Mouse (Mus musculus) frontal cortex, postnatal 10 days (tissue): ENCODE results near the gene Nkpd1.
"Not testable (repeated sequence)": the region's sequence is repeated elsewhere in the genome, so short reads cannot be mapped to it uniquely, and the experiment has no call there.

Experiments
- DNase-seq, 2 experiments: peaks; one replicate each; pipeline ENCODE4 v3.0.0; 2022; ENCODE audit warnings: low spot score in 2 of 2, mixed read lengths in 1 of 2

Nkpd1 gene

DNA sequence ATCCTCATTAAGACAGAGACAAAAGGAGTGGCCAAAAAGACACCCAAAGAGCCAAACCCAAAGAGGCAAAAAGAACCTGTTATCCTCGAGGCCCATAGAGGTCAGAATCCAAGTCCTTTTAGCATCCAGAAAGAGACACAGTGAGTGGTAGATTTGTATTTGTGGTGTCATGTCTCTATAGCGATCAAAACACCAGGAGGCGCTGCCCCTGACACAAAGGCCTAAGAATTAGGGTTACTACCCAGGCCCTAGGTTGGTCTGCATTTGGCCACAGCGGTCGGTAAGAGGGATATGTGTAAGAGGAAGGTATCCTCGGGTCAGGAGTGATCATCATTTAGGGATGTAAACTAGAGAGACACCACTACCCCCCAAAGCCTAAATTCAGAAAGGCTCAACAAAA is 11.3 kb upstream of the Nkpd1 start:
- DNase-seq = no peak

DNA sequence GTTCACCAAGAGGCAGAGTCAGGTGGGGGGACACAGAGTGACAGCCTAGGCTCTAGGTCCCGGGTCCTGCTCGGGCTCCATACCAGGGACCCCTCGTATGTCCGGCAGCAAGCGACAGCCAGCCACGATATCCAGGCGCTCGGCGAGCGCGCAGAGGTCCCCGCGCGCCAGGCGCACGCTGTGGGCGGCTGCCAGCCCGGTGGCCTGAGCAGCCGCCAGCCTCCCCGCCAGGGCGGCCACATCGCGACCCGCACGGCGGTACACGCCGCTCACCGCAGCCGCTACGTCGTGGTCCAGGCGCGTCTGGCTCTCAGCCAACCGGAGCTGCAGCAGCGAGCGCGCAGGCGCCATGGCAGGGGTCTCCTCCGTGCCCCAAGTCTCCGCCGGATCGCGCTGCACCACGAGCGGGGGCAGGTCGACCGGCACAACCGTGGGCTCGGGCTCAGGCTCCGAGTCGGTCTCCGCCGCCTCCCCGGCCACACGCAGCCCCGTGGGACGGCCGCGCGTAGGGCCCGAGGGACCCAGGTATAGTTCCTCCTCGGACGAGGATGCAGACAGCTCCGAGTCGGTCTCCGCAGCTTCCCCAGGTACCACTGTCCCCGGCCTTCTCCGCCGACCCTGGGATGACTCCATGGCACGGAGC is 10.5 kb upstream of the Nkpd1 start:
- peak in 1 of 2 experiments; percentile 70 for DNase-seq

DNA sequence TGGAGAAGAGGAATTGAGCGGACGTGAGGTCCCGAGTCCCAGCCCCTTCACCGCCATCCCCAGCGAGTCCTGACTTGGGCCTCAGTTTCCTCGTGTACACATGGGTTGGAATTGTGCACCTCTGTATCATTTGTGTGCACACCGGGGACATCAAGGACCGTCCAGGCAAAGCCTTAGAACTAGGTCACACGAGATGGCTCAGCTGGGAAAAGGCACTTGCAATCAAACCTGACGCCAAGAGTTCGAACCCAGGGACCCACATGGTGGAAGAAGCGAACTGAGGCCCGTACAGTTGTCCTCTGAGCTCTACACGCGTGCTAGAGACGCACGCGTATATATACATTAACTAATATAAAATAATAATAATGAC is 10.0 kb upstream of the Nkpd1 start:
- no peak for DNase-seq

DNA sequence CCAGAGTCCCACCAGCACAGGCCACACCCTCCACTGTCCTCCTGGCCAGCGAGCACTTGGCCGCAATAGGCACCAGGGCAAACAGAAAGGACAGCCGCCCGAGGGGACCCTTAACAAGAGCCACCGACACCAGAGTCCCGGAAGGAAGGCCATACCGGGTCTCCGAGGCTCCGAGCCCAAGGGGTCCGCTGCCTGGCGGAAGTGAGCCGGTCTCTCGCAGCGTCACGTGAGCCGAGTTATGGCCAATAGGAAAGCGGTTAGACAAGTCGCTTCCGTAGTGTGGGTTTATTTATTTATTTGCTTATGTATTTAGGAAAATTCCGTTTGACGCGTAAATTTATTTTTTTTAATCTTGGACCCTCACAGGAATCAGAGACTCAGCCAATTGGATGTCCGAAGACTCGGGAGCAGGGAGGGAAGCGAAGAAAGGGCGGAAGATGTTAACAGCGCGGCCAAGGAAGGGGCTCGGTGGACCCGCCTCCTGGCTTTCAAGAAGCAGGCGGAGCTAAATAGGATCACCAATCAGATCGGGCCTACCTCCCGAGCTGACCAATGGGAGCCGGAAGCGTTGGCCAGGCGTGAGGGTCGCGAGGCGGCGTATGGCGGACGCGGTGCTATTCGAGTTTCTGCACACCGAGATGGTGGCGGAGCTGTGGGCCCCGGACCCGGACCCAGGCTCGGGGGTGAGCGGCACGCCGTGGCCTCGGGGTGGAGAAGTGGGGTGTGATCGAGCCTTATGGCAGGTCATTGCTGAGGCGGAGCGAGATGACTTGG is 9.3 kb upstream of the Nkpd1 start, which contains the start of the genes Bloc1s3 and Trappc6a:
Bloc1s3 (minus strand) TSS at position 218 of the 774 bp plus-strand sequence.
Trappc6a (plus strand) TSS at position 246 of the 774 bp plus-strand sequence.
- peak; percentile 90 to 93 for DNase-seq

DNA sequence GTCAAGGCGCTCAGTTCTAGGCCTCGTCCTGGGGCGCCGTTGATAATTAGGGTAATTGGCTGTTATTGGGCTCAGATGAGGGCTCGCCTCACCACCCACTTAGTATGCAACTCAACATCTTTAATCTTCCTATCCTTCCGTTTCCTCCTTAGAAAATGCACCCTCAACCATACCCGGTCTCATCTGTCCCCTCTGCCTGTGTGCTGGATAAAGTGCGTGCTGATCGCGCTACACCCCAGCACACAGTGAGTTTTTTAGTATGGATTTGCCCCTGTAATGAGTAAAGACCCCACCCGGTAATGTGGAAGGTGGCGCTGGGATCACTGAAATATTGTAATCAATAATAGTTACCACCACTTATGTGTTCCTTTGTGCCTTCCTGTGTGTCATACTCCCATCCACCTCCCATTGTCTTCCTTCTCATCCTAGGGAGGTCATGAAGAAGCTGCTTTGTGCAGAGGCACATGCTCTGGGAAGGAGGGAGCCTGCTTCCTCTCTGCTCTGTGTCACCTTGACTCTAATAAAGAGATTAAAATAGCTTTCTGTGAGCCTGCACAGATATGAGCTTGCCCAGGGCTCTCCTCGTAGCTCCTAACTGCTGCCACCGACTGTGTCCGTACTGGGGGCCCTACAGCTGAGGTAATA is 8.6 kb upstream of the Nkpd1 start:
- DNase-seq = no peak

DNA sequence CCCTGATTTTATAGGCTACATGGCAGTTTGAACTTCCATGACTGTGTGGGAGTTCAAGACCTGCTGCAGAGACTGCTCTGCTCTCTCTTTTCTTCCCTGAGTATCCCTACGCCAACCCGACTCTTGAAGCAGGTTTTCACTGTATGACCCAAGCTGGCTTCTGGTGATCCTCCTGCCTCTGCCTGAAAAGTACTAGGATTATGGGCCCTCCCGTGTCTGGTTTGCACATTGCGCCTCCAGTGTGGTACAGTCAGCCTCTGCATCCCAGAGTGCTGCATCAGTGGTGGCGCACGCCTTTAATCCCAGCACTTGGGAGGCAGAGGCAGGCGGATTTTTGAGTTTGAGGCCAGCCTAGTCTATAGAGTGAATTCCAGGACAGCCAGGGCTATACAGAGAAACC is 7.9 kb upstream of the Nkpd1 start:
- no peak for DNase-seq

DNA sequence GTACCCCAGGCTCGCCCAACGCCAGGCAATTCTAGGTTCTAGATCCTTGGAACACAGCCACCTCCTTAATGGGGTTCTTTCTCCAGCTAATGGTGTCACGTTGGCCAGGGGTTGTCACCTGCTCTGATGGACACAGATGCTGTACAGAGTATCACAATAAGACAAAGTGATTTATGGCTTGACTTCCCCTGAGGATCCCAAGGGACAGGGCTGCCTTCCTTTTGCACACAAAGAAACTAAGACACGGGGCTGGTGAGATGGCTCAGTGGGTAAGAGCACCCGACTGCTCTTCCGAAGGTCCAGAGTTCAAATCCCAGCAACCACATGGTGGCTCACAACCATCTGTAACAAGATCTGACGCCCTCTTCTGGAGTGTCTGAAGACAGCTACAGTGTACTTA is 5.7 kb upstream of the Nkpd1 start:
- not testable (repeated sequence) for DNase-seq

DNA sequence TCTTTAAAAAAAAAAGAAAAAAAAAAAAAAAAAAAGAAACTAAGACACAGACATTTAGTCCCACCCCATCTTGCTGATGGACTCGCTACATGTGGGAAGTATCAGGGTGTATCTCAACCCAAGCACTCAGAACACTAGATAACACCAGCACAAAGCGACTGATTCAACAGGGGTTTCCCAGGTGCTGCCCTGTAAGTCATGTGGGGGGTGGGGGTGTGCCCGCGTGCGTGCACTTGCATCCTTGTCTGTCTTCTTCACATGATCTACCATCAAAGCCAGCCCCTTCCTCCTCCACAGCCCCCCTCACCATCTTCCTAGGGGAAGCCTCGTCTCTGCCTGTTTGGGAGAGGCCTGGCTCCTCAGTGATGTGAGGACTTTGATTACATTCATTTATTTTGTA is 5.3 kb upstream of the Nkpd1 start:
- DNase-seq = no peak

DNA sequence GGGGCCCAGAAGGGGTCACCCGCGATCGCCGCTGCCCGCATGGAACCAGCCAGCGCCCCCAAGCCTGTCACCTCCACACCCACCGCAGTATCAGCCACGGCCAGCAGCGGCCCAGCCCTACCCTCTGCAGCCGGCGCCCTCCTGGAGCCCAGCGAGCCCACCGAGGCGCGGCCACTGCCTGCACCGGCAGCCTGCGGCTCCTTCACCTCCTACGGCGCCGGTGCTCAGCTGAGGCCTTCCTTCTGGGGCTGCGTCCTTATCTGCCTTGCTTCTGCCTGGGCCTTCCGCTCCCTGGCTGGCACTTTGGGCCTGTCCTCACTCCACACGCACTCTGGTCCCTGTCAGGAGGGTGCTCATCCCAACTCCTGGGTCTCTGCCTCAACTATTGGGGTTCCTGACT is 2.4 kb downstream of the Nkpd1 start:
- no peak for DNase-seq

DNA sequence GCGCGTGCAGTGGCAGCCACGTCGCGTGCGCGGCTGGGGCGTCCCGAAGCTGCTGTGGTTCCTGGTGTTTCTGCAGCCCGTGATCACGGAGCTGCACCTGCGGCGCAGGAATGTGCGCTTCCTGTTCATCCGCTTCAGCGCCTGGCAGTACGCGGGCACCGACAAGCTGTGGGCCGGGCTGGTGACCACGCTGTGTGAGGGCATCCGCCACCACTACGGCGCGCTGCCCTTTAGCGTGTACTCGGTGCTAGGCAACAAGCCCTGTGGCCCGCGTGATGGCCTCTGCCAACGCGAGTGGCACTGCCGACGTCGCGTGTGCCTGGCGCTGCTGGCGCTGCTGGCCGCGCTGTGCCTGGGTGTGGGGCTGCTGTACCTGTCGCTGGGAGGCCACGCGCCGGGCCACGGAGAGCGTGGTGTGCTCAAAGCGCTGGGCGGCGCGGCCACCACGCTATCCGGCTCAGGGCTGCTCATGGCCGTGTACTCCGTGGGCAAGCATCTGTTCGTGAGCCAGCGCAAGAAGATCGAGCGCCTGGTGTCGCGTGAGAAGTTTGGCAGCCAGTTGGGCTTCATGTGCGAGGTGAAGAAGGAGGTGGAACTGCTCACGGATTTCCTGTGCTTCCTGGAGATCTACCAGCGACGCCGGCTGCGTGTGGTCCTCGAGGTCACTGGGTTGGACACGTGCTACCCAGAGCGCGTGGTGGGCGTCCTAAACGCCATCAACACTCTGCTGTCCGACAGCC is 5.5 kb downstream of the Nkpd1 start:
- no peak for DNase-seq

DNA sequence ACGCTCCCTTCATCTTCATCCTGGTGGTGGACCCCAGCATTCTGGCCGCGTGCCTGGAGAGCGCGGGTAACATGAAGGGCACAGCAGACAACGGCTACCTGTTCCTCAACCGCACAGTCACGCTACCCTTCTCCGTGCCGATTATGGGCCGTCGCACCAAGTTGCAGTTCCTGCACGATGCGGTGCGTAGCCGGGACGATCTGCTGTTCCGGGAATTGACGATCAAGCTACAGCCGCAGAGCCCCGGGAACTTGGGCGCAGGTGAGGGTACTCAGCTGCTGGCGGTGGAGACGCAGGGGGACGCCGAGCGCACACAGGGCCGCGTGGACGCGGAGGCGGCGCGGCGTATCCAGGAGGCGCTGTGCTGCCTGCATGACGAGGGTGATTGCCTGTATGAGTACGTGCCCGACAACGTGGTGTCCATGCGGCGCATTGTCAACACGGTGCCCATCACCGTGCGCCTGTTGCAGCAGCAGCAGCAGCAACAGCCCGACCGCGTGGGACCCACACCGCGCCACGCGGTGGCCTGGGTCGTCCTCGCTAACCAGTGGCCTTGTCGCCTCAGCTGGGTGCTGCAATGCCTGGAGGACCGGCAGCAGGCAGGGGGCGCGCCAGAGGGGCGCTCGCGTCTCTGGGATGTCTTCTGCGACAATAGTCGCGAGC is 6.2 kb downstream of the Nkpd1 start:
- peak; percentile 57 to 77 for DNase-seq

DNA sequence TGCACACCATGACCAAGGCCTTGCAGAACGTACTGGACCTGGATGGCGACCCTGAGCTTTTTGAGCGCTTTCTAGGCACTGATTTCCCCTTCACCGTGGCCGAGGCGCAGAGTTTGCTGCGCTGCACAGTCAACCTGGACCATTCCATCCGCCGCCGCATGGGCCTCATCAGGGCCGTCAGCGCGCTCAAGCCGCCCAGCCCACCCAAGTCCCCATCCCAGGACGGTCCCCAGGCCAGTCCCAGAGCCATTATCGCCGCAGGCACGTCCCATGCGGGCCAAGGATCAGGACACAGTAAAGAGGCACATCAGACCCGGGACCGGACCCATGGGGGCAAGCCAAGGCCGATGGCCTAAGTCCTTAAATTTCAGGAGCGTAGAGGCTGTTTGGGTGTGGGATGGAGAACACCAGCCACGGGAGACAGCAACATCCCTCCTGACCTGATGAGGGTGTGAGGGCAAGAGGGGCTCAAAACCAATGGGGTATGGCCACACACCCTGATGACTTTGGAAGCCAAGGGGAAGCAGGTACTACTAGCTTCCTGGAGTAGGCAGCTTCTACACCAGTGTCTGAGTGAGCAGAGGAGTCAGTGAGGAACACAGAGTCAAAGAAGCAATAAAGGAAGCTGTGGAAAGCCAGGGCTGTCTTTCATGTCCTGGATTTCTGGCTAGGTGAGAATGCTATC is 6.9 kb downstream of the Nkpd1 start:
- no peak for DNase-seq

DNA sequence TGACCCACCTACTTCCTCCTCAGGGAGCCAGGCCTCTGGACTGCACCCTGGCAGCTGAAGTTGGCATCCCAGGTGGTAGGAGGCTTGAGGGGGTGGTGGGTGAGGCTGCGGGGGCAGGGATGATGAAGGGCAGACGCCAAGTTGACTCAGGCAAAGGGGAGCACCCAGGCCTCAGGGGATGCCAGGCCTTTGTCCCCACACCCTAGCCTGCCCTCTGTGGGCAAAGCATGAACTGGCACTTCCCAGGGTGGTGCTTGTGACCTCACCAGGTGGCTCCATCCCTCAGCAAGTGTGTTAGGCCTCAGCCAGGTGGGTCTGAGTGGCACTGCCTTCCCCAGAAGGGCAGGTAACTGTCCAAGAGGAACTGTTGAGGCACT is 7.5 kb downstream of the Nkpd1 start:
- no peak for DNase-seq

DNA sequence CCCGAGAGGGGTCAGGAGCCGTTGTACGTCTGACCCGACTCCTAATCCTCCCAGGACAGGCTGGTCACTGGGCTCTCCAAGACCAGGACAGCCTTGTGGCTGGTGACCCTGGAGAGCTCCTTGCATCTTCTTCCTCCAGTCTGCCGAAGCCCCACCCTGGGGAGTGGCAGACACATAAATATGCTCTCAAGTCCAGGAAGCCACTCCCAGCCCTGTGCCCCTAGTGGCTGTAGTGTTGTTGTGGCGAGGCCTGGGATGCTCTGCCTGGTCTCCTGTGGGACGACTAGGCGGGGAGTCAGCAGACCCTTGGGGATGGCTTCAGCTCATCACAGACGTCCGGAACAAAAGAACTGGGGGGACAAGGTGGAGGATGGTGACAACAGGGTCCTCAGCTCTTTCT is 13.4 kb downstream of the Nkpd1 start:
- DNase-seq = no peak

DNA sequence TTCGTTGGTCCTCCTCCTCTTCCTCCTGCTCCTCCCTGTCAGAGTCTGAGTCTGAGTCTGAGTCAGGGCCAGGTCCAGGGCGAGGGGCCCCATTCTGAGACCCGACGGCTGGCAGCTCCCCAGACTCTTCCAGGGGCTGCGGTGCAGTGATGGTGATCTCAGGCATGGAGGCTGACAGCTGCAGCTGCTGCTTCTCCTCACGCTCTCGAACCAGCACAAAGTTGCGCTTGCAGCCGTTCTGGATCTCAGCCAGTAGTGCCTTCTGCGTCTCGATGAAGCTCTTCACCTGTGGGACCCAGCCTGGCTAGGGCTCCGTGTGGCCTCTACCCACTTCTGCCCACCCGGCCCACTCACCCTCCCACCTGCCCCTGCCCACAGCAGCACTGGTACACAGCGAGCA is 14.6 kb downstream of the Nkpd1 start:
- DNase-seq = no peak

DNA sequence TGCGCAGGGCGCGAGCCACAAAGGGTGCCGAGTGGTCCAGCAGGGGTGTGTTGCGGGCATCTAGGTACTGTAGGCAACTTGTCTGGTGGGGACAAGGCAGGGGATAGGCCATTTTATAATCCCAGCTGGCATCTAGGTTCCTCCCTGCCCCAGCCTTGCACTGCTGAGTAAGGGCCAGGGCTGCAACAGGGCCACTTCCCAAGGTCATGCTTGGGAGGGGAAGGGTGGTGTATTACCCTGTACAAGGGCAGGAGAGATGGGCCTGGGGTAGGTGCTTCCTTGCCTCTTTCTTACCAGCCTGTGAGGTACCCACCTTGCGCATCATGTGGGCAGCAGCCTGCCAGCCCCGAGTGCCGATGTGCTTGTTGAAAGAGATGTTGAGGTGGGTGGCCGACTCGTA is 17.0 kb downstream of the Nkpd1 start:
- no peak for DNase-seq

DNA sequence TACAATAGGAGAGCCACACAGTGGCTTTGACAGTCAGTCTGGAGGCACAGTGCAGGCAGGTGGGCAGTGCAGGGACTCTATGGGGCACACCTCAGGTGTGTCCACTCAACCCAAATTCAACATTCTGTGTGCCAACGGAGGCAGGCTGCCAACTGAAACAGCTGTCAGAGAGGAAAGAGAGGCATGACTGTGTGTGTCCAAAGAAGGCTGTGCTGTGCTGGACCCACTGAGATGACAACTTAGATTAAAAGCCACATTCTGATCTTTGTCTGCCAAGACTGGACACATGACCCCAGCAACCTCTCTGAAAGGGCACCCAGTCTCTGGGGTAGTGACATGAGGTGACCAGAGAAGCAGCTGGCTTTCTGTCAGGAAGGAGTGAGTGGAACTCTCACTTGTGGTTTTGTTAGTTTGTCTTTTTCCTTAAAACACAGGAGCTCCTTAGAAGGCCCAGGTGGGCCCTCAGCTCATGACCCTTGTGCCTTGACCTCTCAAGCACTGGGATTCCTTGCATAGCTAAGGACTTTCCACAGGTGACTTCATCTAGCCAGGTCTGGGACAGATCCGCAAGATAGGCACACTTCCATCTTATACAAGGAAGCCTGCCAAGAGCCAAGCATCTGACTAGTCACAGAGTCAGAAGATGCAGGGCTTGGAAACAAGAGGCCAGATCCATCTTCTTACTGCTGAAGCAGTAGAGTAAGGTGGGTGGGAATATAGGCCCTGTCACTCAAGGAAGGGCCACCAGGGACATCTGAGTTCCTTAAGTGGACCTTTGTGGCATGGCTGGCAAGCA is 23.3 kb downstream of the Nkpd1 start:
- no peak for DNase-seq

DNA sequence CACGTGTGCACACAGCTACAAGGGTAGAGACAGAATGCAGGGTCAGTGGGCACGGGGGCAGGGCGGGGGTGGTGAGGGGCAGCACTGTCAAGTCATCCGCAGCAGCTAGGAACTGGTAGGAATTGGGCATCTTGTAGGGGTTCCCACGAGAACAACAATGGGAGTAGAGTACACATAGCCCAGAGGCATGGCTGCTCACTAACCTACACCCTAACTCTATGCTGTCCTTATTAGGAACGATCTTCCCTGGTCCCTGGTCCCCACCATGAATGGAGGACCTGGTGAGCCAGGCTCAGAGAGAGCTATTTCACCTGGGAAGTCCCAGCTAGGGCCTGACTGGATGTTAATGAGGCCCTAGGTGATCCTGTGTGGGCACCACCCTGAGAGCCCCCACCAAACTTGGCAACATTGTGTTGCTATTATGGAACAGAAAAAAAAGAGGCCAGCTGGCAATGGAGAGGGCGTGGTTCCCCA is 24.1 kb downstream of the Nkpd1 start:
- no peak for DNase-seq

DNA sequence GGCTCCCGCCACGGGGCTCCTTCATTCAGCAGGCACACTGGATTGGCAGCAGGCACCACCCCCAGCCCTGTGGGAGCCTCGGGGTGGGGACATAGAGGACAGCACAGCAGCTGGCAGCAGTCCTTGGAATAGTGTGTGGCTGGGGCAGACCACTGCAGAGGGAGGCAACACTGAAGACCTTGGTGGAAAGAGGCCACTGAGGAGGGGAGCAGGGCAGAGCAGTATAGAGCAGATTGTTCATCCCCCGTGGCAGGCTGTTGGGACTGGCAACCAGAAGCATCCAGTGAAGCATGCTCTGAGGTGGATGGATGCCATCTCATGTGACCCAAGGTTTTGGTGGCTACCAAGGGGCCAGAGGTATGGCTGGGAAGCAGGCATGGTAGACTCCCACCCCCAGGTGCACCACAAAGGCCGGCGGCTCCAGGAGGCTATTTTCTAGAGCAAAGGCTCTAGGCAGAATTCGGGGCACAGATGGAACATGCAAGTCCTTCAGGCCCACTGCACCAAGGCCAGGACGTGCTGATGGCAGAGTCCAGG is 24.6 kb downstream of the Nkpd1 start:
- DNase-seq = peak in 1 of 2 experiments; percentile 68

DNA sequence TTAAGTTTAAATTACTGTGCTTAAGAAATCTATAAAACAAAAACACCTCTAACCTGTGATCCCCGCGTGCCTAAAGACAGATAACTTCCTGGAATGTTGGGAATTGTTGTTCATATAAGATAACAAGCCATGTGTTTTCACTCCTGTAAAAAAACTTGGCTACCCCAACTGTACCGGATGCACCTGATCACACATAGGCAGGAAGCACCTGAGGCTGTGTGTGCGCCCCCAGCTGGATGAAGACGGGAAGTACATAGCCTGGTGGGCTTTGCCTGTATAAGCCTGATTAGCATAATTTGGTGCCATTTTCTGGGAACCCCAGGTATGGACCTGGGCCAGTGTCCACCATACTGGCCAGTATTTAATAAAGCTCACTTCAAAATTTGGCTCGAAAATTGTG is 25.9 kb downstream of the Nkpd1 start:
- no peak for DNase-seq
